Mouse (Mus musculus) cerebellum, adult 9-11 months (tissue): ENCODE measurements around the gene Sox6.

Experiments
- DNase-seq: peaks from one replicate; pipeline ENCODE4 v3.0.0; 2022

Gene Sox6

DNA sequence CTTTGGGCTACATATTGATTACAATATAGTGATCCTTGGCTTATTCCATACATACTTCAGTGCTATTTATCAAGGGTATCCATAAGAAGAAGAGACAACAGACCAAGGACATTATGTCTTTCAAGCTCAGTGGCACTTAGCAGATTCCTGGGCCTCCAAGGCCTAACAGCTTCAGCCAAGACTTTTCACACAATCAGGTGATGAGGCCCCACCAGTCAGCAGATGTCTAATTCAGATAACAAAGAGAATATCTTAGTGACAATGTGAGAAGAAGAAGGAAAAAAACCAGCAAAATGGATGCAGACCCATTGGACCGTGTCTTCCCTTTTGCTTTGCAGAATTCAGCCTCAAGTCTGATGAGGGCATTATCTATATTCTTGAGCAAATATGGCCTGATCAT lies 150.0 kb downstream of the Sox6 start:
- DNase-seq: no peak

DNA sequence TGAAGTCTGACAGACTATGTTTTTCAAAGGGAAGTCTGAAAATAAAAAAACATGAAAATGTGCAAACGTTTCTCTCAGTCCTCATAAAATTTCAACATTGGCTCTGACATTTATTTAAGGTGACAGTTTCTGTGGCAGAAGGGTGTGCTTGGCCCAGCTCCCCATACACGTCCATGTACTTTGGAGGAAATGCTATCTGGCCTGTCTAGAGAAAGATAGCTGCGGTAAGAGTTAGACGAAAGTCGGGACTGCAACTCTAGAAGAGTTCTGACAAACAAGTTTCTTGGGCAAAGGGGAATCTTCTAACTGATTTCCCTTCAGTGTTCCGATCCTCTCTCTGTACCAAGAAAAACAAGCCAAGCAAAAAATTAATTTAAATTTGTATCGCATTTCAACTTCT lies 150.5 kb downstream of the Sox6 start:
- no peak for DNase-seq

DNA sequence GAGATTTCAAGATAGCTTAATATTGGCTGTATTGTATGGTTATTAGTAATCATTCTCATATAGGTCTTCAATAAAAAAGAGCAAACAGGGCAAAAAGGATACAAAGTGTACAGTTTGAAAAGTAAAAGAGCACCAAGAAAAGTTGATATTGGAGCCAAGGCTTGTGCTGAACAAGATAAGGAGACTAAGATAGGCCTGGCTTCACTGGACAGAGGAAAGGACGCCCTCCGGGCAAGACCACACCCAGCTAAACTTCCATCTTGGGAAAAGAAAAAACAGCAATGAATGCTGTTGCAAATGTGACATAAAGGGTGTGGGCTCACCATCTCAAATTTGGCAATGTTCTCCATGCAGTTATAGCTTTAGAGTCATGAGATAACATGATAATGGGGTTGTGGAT lies 165.7 kb downstream of the Sox6 start:
- no peak for DNase-seq

DNA sequence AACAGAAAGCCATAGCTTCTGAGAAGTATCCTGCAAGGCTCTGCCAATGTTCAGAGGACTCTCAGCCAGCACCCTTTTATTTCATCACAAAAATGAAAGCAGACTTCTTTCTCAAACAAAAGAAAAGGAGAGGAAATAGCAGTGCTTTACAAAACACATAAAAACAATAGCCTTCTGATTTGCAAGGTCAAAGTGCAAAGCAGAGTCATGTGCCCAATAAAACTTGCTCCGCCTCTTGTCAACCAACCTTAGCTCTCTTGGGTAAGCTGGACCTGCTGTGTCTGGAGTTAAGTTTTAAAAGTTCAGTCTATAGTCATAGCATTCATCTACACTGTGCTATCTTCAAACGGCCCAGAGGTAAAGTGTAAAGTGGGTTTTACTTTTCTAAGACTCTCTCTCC lies 170.1 kb downstream of the Sox6 start:
- DNase-seq: no peak

DNA sequence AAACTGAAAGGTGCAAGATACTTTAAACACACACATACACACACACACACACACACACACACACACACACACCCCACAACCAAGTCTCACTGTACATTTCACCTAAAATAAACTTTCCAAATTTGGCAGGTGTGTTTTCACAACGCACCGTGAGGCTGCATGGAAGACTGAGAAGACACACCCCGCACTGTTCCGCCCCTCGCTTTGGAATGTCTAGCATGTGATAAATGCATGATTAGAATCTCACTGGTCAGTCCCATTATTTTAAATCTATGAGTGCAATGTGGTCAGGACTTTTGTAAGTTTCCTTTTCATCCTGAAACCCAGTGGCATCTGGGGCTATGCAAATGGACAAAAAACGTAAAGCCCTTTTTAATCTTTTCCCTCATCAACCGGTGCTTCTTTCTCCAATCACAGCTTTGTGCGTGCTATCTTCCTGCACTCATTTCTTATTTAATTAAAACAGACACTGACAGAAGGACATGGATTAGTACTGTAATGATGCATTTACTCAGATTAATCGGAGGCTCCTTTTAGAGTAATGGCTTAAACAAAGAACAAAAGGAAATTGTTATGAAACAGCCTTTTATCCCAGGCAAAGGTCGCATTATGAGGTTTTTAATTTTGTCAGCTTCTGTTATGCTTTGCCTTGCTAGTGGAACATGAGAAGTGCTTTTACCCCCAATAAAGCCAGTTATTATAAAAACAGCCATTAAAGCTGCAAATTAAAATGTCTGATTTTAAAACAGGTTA lies 170.9 kb downstream of the Sox6 start:
- no peak for DNase-seq

DNA sequence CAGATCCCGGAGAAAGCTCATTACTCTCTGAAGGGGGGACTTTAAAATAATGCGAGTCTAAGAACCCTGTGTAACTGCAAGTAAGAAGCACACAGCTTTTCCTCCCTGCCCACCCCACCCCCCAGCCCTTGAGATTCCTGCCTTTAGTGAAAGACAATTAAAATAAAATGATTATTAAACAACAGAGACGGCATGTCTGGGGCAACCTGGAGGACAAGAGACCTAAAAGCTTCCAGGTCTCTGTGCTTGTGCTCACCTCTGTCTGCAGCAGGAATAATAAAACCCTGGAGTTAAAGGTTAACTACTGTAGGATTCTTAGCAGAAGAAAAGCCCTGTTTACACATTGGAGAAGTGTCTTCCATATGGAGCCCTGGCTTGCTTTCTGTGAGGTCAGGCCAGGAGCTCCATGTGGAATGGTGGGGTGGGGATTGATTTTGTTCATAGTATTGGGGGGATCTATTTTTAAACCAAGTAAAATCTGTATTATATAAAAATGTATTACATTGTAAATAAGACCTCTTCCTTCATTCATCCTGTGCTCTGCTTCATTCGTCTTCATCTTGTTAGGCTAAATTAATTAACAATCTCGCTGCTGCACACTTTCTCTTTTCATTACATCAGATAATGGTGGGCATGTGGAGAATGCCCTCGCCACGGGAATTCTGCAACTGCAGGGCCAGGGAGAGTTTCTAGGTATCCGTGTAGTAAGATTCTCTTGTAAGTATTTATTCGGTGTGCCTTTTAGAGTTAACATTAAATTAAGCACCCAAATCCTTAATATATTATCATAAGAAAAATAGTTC lies 171.7 kb downstream of the Sox6 start:
- no peak for DNase-seq

DNA sequence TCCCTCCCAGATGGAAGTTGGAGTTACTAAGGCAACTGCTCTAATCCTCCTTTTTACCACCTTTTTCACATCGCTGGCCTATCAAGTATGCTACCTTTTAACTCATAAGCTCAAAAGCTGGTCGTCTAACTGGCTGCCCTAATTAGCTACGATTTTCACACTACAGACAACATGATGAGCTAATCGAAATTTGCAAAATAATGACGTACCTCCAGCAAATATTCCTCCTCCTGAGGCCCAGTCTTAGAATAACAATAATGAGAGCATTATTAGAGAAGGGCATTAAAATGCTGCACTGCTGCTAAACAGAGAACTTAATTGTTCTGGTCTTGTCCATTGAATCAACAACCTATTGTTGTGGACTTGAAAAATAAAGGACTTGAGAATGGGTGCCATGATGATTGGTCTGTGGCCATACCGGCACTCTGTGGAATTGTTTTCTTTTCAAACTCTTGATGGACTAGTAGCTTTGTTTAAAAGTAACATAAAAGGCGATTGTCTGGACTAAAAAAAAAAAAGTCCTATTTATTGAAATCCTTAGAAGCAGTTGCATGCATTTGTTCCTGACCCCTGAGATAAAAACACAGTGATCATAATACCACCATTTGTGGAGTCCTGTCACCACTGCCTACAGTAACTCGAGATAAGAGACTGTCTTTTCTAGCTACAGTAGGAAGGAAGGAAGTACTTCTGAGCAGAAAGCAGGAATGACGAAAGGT lies 172.5 kb downstream of the Sox6 start:
- no peak for DNase-seq

DNA sequence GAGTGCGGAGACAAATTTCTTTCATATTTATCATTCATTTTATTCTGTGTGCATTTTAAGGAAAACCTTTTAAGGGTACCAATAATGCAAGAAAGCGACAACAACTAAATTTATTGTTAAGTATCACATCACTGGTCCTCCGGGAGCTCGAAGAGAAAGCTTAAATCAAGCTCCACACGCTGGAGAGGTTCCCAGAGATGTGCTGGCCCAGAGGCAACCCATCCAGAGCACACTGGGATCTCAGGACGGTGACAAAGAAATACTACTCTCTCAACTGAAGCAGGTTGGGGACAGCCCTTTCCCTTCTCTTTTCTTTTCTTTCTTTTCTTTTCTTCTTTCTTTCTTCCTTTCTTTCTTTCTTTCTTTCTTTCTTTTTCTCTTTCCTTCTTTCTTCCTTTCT lies 173.4 kb downstream of the Sox6 start:
- no peak for DNase-seq

DNA sequence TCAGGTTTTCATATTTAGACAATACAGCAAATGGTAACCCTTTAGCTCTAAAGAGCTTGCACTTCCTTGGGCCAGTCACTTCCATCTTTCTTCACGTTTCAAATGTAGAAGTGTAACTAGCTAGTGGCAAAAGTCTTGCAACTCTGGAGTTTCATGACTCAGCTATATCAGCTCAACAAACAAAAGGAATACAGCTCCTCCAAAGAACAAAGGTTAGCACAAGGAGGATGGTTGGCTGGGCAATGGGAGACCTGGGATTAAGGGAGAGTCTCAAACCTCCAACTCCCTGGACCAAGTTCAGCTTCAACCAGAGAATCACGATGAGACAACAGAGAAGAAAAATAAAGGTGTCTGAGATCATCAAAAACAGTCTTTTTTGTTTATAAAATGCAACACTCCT lies 174.2 kb downstream of the Sox6 start:
- no peak for DNase-seq

DNA sequence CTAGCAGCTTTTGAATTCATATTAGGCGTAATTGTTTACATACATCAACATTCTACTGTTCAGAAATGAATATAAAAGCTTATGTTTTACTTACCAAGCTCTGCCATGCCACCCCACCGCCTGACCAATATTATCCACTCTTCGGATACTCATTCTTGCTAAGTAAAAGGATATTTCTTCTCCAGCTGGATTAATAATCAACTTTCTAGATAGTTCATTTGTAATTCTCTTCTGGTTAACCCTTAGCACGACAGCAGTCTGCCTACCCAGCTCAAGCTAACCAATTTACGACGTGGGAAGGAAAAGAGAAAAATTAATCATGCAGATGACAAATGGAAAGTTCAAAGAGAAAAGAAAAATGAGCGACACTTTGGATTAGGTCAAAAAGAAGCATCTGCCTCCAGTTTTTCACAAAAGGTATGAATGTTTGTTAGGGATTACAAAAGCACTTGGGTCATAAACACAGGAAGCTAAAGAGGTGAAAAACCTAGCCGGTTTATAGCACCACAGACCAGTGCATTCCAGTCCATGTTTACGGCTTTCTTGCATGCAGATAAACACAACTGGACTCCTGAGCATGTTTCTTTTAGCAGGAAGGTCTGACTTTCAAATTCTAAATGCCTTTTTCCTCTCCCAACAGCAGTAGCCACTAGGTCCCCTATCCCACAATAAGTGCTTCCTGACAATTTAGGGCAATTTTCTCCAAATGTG lies 178.8 kb downstream of the Sox6 start:
- no peak for DNase-seq

DNA sequence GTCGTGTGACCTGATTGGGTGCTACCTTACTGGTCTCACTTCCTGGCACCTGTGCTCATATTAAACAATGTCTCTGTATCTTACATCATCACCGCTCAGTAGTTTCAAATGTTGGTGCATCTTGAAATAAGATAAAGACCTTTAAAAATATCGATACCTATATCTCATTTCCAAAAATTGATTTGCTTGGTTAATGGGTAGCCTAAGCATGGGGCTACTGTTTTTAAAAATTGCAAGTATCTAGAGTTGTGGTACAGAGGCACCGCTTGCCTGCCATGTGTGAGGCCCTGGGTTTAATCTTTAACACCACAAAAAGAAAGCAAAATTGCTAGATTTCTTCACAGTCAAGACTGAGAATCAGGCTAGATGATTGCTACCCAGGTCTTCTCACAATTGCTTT lies 187.5 kb downstream of the Sox6 start:
- DNase-seq: no peak

DNA sequence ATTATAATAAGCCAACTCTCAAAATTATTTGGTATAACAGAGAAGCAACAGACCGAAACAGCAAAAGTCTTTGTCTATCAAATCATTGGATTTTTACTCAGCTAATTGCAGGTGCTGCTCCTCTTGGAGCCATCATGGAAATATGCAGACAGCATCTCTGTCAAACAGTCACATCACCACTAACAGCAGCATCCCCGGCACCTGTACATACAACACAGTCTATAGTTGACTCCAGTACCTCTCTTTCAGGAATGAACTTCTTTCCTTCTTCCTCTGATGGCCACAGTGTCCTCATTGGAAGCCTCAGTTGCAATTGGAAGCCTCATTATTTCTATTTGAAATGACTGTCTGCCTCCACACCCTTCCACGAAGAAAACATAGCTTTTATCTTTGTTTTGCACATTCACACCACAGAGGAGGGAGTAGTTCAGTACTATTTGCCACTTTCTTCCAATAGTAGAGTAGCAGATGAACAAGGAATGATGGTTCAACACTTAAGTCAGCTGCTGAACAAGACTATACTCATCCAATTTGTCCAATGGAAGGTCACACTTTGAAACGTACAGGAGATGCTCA lies 192.7 kb downstream of the Sox6 start:
- no peak for DNase-seq

DNA sequence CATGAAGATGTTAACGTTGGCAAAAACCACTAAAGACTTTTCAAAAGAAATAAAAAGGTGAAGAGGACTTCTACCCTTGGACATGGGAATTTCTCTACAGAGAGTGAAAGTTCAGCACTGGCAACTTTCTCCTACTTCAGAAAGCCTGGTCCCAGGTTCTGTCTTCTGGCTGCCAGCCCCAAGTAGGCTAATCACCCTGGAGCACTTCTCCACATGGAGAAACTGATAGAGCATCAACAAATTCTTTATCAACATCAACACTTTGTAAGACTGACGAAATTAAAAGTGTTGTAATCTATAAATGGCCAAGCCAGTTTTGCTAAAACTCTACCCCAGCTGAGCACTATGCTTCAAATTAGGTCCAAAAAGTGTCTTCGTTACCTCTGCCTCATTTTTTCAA lies 193.7 kb downstream of the Sox6 start:
- DNase-seq: no peak

DNA sequence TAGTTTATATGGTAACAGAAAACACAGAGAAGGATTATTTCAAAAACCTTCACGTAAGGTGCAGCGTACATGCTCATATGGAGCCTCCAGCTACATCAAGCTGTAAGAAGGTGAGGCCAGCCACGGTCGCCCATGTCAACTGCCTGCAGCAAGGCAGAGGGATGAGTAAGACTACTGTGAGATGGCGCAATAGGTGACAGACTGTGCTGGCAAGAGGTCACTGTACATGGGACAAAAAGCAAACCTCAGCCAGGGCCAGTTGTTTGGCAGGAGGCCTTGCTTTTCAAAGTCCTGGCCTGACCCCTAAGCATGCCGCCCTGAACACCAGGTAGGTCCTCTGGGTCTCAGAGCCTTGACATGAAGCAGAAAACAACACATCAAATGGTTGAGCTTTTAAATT lies 194.2 kb downstream of the Sox6 start:
- DNase-seq: no peak

DNA sequence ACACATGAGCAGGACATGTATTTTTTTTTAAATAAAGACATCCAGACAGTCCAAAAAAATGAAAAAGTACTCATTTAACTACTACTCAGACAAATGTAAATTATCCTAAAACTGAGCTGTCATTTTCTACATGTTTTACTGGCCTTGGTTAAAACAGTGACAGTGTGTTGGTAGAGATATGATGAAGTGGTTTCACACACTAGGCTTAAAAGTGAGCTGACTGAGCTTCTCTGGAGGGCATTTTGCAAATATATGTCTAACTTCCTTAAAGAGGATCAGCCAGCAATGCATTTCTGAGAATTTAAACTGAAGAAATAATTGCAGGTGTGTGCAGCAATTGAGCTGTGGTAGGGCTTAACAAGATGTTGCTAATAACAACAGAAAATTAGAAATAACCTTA lies 196.3 kb downstream of the Sox6 start:
- no peak for DNase-seq

DNA sequence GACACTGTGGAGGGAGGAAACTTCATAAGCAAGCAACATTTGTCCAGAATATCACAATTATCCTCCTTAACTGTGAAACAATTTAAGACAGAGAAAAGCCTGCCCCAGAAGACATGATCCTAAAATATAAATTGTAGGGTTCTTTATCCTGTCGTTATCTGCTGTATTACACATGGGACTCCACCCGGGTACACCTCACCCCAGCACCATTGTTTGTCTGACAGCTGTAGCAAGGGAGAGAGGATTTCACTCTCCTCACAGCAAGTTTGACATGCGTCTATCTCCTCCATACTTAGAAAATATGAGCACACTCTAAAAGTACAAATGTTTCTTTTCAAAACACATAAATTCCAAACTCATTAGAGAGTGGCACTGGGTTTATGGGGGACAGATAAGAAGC lies 198.0 kb downstream of the Sox6 start:
- DNase-seq: no peak

DNA sequence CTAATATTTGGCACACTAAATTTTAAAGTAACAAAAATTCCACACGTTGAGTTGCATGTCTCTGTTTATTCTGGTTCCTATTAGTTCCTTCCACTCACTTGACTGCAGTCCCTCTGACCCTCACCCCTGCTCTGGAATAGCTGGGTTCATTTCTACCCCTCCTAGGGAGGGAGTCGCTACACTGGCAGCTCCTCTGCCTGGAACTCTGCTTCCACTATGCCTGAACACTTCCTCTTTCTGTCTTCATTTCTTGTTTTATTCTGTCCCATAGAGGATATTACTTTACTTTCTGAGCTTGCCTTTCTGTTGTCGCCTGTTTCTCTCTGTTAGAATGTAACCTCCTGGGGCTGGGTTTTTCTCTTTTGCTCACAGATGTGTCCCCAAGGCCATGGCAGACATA lies 203.6 kb downstream of the Sox6 start:
- DNase-seq: no peak

DNA sequence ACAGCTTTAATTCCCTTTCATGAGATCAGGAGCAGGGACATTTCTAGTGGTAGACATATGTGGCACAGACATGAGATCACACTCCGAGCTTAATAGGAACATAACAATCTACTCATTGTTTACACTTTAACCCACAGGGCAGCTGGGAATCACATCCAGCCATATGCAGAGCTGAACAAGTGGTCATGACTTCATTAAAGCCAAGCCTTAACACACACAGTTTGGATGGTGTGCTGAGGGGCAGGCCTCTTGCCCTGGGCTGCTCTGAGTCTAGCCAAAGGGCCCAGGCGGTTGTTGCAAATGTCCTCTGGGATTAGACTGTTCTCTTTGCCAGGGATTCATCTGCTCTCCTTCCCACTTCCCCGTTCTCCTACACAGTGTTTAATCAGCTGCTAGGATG lies 204.9 kb downstream of the Sox6 start:
- DNase-seq: no peak

DNA sequence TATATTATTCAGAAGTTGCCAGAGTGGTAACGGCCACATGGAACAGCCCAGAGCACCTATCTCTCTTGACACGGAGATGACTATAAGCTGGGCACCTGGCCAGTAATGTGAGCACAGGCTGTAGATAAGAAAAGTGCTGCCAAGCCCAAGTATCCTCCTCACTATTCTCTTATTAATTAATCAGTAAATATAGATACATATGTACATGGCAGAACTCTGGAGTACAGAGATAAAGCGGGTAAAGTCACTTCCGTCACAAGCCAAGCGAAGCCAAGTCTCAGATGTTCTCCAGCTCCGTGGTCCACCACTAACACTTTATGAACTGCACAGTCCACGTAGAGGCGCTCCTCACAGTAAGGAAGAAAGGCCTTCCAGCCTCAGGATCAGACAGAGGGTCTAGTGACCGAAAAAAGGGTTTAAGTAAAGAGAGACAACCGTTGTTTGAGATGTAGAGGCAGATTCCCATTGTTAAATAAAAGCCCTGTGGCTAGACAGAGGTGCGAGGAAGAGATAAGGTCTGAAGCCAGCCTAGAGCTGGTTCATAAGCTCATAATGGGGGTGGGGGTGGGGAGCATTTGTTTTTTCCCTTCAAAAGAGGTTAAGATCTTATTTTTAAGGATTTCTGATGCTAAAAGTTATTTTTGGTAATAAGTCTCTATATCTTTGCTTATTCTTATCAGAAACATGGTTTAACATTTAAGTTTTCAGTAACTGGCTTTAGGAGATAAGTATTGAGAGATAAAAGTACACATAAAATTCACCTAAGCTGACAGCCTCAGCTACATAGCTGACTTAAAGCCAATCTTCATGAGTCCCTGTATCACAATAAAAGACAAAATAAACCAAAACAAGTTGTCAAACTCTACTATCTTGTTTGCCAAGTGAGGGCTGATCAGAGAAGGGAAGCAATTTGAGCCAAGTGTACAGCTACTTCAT lies 207.4 kb downstream of the Sox6 start:
- no peak for DNase-seq

DNA sequence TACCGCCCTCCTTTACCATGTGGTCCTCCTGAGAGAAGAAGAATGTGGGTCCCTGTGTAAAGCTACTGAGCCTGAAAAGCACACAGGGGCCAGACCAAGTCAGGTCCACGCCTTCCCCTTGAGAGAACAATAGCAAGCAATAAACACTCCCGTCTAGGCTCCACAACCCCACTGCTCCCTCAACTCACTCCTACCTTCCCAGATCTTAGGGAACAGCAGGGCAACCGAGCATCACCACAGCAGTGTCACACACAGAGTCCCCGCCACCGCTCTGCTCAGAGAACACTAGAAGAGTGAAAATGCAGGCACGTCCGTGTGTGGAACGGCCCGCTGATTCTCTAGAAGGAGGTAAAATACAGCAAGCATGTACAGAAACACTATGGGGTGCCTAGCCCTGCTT lies 208.2 kb downstream of the Sox6 start:
- no peak for DNase-seq

DNA sequence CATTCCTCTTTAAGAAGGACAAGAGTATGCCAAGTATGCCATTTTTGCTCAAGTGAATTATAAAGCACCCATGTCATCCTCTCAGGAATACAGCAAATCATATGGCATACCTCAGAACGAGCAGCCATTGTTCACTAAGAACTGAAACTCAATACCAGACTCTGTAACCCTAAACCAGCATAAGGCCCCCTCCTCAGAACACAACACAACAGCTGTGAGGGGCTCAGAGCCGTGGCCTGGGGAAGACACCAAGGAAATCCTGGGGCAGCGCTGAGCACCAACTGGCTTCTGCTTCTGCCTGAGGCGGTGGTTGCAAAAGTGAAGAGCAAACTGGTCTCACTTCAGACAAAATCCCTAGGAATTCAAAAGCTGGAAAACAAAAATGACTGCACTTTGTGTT lies 208.8 kb downstream of the Sox6 start:
- no peak for DNase-seq

DNA sequence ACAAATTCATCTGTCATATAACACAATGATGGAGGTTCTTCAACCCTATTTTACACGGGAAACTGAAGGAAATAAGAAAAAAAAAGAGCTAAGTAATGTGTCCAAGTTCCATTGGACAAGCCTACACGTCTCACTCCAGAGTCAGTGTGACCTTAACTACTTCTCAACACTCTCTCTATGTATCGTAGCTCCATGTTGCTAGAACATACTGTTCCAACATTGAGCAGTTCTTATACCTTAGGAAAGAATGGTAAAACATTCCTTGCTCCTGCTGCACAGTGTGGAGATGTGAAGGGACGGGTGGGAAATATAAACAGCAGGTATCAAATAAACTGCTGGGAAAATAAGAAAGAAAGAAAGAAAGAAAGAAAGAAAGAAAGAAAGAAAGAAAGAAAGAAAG lies 209.3 kb downstream of the Sox6 start:
- no peak for DNase-seq
